Mouse (Mus musculus) C2C12 (cell line): ENCODE results near the gene Nexn. TPM values are rescaled to one million over a fixed set of nuclear protein-coding genes. Genes with fewer than 3 reads are reported as not detected.

Experiments
- H3K27me3 ChIP-seq: one replicate; pipeline ENCODE4 v1.6.1; 2011; ENCODE audit not compliant: control insufficient read depth, insufficient read depth, insufficient read length
- H3K36me3 ChIP-seq: one replicate; pipeline ENCODE4 v1.6.1; 2011; ENCODE audit not compliant: control insufficient read depth, insufficient read depth
- H3K4me3 ChIP-seq: one replicate; pipeline ENCODE4 v1.5.1; 2011; ENCODE audit warnings: mild to moderate bottlenecking, control low read depth; ENCODE audit not compliant: poor library complexity, insufficient read depth, severe bottlenecking
- H3K79me2 ChIP-seq: one replicate; pipeline ENCODE4 v1.6.1; 2011; ENCODE audit not compliant: control insufficient read depth, insufficient read depth
- H3K79me3 ChIP-seq: one replicate; pipeline ENCODE4 v1.6.1; 2011; ENCODE audit warnings: low read depth, control low read depth
- H3ac ChIP-seq: one replicate; pipeline ENCODE3; 2011; ENCODE audit warnings: low read depth; ENCODE audit not compliant: control insufficient read depth, insufficient read length
- CEBPB ChIP-seq: IDR thresholded peaks from one replicate; pipeline ENCODE4 v1.6.1; 2011; ENCODE audit warnings: low read depth, mild to moderate bottlenecking, control low read depth, moderate library complexity
- CTCF ChIP-seq: IDR thresholded peaks from one replicate; pipeline ENCODE4 v1.5.1; 2011; ENCODE audit not compliant: control insufficient read depth, insufficient read depth, insufficient read length
- FOSL1 ChIP-seq: IDR thresholded peaks from one replicate; pipeline ENCODE4 v1.8.0; 2011; ENCODE audit warnings: mild to moderate bottlenecking, low read length; ENCODE audit not compliant: poor library complexity, insufficient read depth, severe bottlenecking
- MAX ChIP-seq: IDR thresholded peaks from one replicate; pipeline ENCODE4 v1.6.1; 2011; ENCODE audit warnings: mild to moderate bottlenecking, control low read depth
- MYOD1 ChIP-seq: IDR thresholded peaks from one replicate; pipeline ENCODE4 v1.6.1; 2011; ENCODE audit warnings: low read depth; ENCODE audit not compliant: control insufficient read depth, insufficient read length
- MYOG ChIP-seq: IDR thresholded peaks from one replicate; pipeline ENCODE4 v1.6.1; 2011; ENCODE audit not compliant: control insufficient read depth, insufficient read length; ENCODE audit errors: extremely low read depth
- USF1 ChIP-seq: IDR thresholded peaks from one replicate; pipeline ENCODE4 v1.6.1; 2011; ENCODE audit warnings: low read depth, mild to moderate bottlenecking, control low read depth, moderate library complexity
- polyA plus RNA-seq: library from polyadenylated mRNA; unstranded; fragments of >200 nt; fragmentation: generic; extraction: Trizol; gene quantifications from one replicate; pipeline ENCODE4 v1.2.1, GENCODE M21; 2012; ENCODE audit warnings: missing spikeins

Gene Nexn
- polyA plus RNA-seq, 1 experiment, result 13.5 TPM

DNA sequence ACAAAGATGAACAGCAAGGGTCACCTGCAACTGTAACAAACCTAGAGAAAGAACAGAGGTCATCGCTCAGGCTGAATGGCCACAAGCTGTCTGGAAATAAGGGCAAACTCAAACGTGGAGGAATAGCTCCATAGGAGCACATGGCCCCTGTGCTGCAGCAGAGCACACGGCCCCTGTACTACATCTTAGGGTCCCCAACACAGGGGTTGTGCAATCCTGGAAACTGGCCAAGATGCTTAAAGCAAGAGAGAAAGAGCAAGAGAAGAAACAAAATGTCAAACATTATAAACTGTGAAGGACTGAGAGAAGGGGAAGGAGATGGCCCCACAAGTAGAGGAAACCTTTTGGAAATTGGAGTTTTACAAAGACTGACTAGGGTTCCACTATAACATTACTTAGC lies 28.2 kb upstream of the Nexn start:
- Histone ChIP-seq H3K36me3 (no peaks in the 10 kb centered on the region), H3K79me2 (no peaks in the 10 kb centered on the region), H3K27me3 (no peaks in the 10 kb centered on the region), H3K4me3 (no peak overlapping the region), H3ac (no peak overlapping the region), H3K79me3 (no peaks in the 10 kb centered on the region)
- no peak for TF ChIP-seq MAX

DNA sequence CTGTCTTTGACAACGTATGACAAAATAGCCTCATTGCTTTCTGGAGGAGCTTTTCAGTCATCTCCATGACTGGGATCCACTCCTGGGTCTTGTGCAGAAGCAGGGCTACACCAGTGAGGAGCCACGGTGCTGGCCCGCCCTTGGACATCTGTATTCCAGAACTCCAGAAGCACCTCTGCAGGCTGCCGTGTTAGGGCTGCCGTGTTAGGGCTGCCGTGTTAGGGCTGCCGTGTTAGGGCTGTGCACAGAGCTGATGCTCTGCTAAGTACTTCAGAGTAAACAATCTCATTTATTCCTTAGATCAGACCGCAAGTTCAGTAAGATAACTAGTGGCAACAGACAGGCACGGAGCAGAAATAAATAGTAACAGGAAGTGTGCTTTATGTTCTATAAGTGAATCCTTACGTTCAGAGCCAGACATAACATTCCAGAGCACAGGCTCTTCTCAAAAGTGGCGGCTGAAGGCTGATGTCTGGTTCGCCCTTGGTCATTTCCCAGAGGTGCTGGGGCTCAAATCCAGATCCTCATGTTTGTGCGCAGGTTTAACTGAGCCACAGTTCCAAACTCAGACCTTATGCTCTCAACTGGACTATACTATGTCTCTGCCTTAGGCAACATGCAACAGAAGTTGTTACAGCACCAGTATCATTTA lies 27.5 kb upstream of the Nexn start:
- no peaks in the 10 kb centered on the region for H3K27me3 ChIP-seq
- no peak overlapping the region for H3K4me3 ChIP-seq
- no peak overlapping the region for H3ac ChIP-seq
- H3K79me3 ChIP-seq, result no peaks in the 10 kb centered on the region
- H3K36me3 ChIP-seq, result no peaks in the 10 kb centered on the region
- TF ChIP-seq MAX, result no peak
- TF ChIP-seq USF1, result no peak
- TF ChIP-seq MYOG, result no peak
- no peak for TF ChIP-seq MYOD1
- no peak for TF ChIP-seq CEBPB
- TF ChIP-seq CTCF, result no peak
- TF ChIP-seq FOSL1, result no peak
- no peaks in the 10 kb centered on the region for H3K79me2 ChIP-seq

DNA sequence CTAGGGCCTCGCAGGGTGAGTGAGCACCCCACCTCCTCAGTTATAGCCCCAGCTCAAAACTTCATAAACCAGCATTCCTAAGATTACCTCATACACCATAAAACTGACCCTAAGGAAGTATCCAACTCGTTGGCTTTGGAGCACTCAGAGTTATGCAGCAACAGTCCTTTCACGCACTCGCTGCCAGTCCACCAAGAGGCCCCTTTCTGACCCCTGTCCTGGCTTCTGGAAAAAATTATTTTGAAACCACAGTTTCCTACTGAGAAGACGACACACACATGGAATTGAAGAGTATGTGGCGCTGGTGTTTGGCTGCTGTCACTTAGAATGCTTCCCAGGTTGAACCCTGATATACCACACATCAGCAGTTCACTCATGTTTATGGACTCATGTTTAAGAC lies 25.7 kb upstream of the Nexn start:
- no peak overlapping the region for H3ac ChIP-seq
- no peaks in the 10 kb centered on the region for H3K36me3 ChIP-seq
- TF ChIP-seq CEBPB, result no peak
- TF ChIP-seq MYOD1, result no peak
- TF ChIP-seq CTCF, result no peak
- no peak for TF ChIP-seq FOSL1
- TF ChIP-seq MYOG, result no peak
- no peak for TF ChIP-seq USF1
- no peak for TF ChIP-seq MAX
- no peaks in the 10 kb centered on the region for H3K79me3 ChIP-seq
- H3K4me3 ChIP-seq, result no peak overlapping the region
- H3K79me2 ChIP-seq, result no peaks in the 10 kb centered on the region
- no peaks in the 10 kb centered on the region for H3K27me3 ChIP-seq

DNA sequence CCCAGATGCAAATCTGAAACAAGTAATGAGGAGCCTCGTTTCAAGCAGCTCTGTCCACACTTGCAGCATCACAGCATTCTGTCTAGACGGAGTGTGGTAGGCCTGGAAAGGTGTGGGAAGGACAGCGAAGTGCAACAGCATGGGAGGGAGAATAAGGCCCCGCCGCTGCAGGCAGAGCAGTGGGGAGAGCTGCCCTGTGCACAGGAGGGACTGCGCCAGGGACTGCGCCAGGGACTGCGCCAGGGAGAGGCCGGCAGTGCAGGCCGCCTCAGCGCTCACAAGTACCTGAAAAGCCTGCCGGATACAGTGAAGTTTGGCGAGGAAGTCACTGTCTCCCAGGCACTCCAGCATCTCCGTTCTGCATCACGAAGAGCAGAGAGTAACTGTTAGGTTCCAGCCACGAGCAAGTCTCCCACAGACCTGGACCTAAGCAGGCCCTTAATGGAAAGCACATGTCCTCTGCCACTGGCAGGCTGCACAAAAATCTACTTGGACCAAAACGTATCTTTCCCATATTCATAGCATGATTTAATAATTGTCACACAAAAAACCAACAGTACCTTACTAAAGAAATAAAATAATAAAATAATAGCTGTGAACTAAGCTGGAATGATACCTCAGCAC lies 24.1 kb upstream of the Nexn start:
- H3K79me3 ChIP-seq, result no peaks in the 10 kb centered on the region
- H3ac ChIP-seq, result no peak overlapping the region
- H3K27me3 ChIP-seq, result no peaks in the 10 kb centered on the region
- H3K36me3 ChIP-seq, result no peaks in the 10 kb centered on the region
- TF ChIP-seq MYOG (no peak), CEBPB (no peak), USF1 (no peak), MAX (no peak), CTCF (no peak), FOSL1 (no peak), MYOD1 (no peak)
- no peaks in the 10 kb centered on the region for H3K79me2 ChIP-seq
- no peak overlapping the region for H3K4me3 ChIP-seq

DNA sequence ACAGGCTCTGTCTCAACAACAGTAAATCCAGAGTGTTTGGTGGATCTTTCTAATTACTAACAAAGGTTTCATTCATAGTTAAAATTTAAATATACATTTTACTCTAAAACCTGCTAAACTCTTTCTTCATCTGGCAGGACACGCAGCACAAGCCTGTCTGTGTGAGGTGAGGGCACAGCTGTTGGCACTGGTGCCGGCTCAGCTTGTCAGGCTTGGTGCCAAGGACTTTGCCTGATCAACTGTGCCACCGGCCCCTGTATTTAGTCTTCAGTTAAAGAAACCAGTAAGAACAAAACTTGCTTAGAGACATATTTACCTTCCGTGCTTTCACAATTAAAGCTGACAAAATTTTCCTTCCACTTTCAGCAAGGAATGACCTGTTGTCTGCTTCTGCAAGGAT lies 22.6 kb upstream of the Nexn start:
- no peak overlapping the region for H3ac ChIP-seq
- no peak overlapping the region for H3K4me3 ChIP-seq
- H3K79me3 ChIP-seq, result no peaks in the 10 kb centered on the region
- H3K79me2 ChIP-seq, result no peaks in the 10 kb centered on the region
- no peaks in the 10 kb centered on the region for H3K36me3 ChIP-seq
- H3K27me3 ChIP-seq, result no peaks in the 10 kb centered on the region
- no peak for TF ChIP-seq MAX
- TF ChIP-seq CEBPB, result no peak
- no peak for TF ChIP-seq MYOG
- no peak for TF ChIP-seq USF1
- no peak for TF ChIP-seq MYOD1
- no peak for TF ChIP-seq FOSL1
- no peak for TF ChIP-seq CTCF

DNA sequence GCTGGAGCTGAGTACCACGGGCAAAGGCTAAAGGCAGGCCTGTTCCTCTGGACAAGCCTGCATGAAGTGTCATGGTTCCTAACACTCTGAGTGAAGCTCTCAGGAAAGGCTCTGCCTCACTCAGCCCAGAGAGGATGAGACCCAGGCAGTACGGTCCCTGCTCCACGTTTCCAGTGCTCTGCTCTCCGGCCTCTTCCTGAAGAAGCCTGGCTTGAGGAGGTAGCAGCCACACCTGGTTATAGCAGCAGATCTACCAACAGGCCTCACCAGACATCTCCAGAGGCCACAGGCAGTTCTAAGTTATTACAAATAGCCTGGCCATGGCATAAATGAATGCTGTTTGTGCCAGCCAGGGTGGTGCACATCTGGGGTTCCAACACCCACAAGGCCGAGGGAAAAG lies 22.1 kb upstream of the Nexn start:
- Histone ChIP-seq H3K36me3 (no peaks in the 10 kb centered on the region), H3K4me3 (no peak overlapping the region), H3K79me3 (no peaks in the 10 kb centered on the region), H3K27me3 (no peaks in the 10 kb centered on the region), H3ac (no peak overlapping the region), H3K79me2 (no peaks in the 10 kb centered on the region)
- no peak for TF ChIP-seq CTCF
